14 mouse cellular contexts compared by ENCODE assay signal in the genomic region with DNA sequence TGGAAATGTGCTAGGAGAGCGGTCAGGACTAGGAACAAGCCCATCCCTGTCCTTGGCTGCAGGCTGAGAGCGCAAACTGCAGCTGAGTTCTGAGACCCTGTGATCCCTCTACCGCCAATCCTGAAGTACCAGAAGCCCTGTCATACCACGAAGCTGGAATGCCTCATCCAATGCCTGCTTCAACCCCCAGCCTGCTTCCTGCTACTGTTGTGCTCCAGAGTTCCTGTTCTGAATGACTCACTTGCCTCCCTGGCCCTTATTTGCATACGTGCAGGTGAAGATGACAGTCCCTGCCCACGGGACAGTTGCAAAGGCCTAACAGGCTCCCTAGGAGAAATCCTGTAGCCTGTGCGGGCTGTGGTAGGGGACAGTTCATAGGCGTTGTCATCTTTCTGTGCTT.
"Had no signal": no experiment of that assay in that cellular context is flagged by ENCODE, and none has a peak within 500 bp of the region (broad histone marks: within the 10 kb centered on the region; RNA-seq: fewer than 3 reads in every experiment).

No protein-coding gene starts in this region.

- H3K4me2 ChIP-seq: kidney, embryonic 15.5 days; limb, embryonic 13.5 days; neural tube, embryonic 15.5 days had no signal

- DNase-seq: kidney, adult 2 months; kidney, postnatal 25 days; lung, adult 2 months; lung, postnatal 10 days; lung, postnatal 4 days; midbrain, embryonic 14.5 days; spleen, adult 18-20 months; thymus, postnatal 4 days had no signal

- H3K9ac ChIP-seq: kidney, embryonic 15.5 days; limb, embryonic 13.5 days; liver, embryonic 14.5 days; neural tube, embryonic 15.5 days had no signal

- H3K36me3 ChIP-seq: kidney, embryonic 15.5 days; limb, embryonic 13.5 days; midbrain, embryonic 10.5 days; neural tube, embryonic 15.5 days had no signal

- H3K9me3 ChIP-seq: kidney, embryonic 15.5 days; limb, embryonic 13.5 days; midbrain, embryonic 10.5 days; neural tube, embryonic 15.5 days had no signal

- H3K27ac ChIP-seq: kidney, embryonic 15.5 days; limb, embryonic 13.5 days; liver, embryonic 14.5 days; midbrain, embryonic 10.5 days; neural tube, embryonic 15.5 days had no signal

- H3K4me3 ChIP-seq: kidney, embryonic 15.5 days; limb, embryonic 13.5 days; midbrain, embryonic 10.5 days; myocyte; neural tube, embryonic 15.5 days had no signal
